Mouse (Mus musculus): Measurements from ENCODE around the gene Gpc1.

The Gpc1 gene

GRCm38 (mm10) chr1:92832011-92833010, 866 bp downstream of the Gpc1 start:
- DNase-seq (ENCODE audit: extremely low read depth, low read depth, low spot score), result no peak

- no peak for DNase-seq (ENCODE audit: extremely low read depth, low read depth, low spot score)
These were observed 2.7 kb downstream of the Gpc1 start for GRCm38 (mm10) chr1:92833987-92834706.

GRCm38 (mm10) chr1:92837931-92838833, 6.7 kb downstream of the Gpc1 start:
- no peak for DNase-seq (ENCODE audit: extremely low read depth, low read depth, low spot score)

- DNase-seq (ENCODE audit: extremely low read depth, low read depth, low spot score), result no peak
These were observed 7.8 kb downstream of the Gpc1 start for GRCm38 (mm10) chr1:92839211-92839610.

DNA sequence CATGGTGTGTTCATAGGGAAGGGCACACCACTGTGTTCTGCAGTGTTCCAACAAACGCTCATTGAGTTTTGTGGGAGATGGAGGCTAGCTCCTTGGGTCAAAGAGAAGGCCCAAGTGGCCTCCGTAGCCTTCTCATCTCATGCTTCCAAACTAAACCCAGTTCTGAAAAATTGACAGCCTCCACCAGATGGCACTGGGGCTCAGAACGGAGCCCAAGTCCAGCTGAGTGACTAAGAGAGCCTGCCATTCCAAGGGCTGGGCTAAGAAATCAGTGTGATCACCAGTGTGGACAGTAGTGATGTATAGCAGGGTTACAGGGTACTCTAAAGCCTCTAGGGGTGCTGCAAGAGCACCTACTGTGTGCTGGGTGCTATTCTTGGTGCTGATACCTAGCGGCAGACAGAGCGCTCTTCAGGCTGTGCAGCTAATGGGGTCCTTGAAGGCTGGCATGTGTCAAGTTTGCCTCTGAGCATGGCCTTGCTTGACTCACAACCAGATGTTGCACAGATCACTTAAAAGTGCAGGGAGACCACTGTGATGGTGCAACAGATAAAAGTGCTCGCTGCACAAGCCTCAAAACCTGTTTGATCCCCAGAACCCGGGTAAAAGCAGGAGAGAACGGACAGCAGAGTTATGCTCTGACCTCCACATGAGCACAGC, 8.9 kb downstream of the Gpc1 start:
- no peak for DNase-seq (ENCODE audit: extremely low read depth, low read depth, low spot score)

- DNase-seq (ENCODE audit: extremely low read depth, low read depth, low spot score), result no peak
These were observed 10.0 kb downstream of the Gpc1 start for GRCm38 (mm10) chr1:92841427-92841826.

DNA sequence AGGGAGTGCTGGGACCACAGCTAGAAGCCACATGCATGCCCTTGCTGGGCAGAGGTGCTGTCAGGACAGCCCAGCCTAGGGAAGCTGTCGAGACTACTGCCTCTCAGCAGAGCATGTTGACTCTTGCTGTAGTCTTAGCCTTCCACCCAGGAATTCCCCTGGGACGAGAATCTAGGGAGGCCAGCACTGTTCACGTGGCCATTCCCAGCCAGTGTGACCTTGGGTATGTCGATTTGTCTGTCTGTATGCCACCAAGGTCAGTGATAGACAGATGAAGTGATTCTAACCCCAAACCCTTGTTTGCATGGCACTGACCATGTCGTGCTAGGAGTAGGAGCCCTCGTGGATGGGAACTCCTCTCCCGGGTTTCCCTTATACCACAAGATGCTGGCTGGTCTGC, 14.4 kb downstream of the Gpc1 start:
- no peak for DNase-seq (ENCODE audit: extremely low read depth, low read depth, low spot score)

GRCm38 (mm10) chr1:92847873-92848839, 16.7 kb downstream of the Gpc1 start:
- no peak for DNase-seq (ENCODE audit: extremely low read depth, low read depth, low spot score)

DNA sequence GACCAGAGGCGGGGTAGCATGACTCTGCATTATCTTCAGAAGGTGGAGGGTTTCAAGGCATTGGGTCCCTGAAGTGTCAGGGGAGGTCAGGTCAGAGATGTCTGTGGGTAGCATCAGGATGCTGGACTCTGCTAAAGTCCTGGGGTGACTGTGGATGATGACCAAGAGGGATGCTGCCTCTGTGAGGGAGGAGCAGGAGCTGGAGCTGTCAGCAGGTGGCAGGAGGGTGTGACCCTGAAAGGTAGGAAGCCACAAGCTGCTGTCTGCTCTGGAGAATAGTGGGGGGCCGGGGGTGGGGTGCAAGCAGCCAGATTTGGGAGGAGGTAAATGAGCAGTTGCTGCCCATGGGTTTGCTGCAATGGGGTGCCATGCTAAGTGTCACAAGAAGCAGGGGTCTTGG, 18.0 kb downstream of the Gpc1 start:
- no peak for DNase-seq (ENCODE audit: extremely low read depth, low read depth, low spot score)

- no peak for DNase-seq (ENCODE audit: extremely low read depth, low read depth, low spot score)
These were observed 18.6 kb downstream of the Gpc1 start for GRCm38 (mm10) chr1:92849938-92850574.

DNA sequence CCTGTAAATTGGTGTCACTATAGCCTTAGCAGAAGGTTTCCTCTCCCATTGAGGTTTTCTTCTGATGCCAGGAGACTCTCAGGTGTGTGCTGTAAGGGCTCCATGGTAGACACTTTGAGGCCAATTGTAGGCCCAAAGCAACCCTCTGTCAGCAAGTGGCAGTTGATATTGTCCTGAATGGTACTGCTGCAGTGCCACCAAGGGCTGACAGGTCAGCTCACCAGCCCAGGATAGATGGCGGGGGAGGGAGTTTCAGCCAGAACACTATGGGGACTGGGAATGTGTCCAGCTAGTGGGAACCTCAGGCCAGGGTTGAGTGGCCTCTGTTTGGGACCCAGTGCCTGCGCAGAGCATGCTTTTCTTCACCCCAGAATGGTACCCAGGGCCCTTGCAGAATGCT, 21.0 kb downstream of the Gpc1 start:
- no peak for DNase-seq (ENCODE audit: extremely low read depth, low read depth, low spot score)

- no peak for DNase-seq (ENCODE audit: extremely low read depth, low read depth, low spot score)
These were observed 30.1 kb downstream of the Gpc1 start for GRCm38 (mm10) chr1:92861503-92861902.

- no peak for DNase-seq (ENCODE audit: extremely low read depth, low read depth, low spot score)
These were observed 31.8 kb downstream of the Gpc1 start for GRCm38 (mm10) chr1:92863268-92863667.

GRCm38 (mm10) chr1:92866170-92866569, 34.7 kb downstream of the Gpc1 start:
- no peak for DNase-seq (ENCODE audit: extremely low read depth, low read depth, low spot score)

- DNase-seq (ENCODE audit: extremely low read depth, low read depth, low spot score), result no peak
These were observed 38.5 kb downstream of the Gpc1 start for GRCm38 (mm10) chr1:92869985-92870384.

DNA sequence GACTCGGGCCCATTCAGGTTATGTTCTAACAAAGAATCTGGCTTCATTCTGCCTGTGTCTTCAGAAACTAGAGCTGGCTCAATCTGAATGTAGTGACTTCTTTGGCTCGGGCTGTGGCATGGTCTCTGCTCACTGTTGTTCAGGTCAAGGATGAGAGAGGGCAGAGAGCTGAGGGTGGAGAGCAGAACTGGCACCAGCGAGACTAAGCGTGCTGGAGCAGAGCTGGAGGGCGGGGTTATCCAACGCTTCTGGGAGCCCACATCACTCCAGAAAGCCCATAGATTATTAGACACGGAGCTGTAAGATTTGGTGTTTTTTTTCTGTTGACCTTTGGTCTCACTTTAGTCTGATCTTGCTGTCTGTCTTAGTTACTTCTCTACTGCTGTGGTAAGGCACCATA, 41.2 kb downstream of the Gpc1 start:
- no peak for DNase-seq (ENCODE audit: extremely low read depth, low read depth, low spot score)

GRCm38 (mm10) chr1:92874011-92874410, 42.6 kb downstream of the Gpc1 start:
- no peak for DNase-seq (ENCODE audit: extremely low read depth, low read depth, low spot score)

GRCm38 (mm10) chr1:92875360-92876111, 44.1 kb downstream of the Gpc1 start:
- DNase-seq (ENCODE audit: extremely low read depth, low read depth, low spot score), result no peak
